In genomic region chrX:162137807-162138206, GRCm38 (mm10) we compare ENCODE assay signal across 23 mouse cellular contexts. TPM values are rescaled to one million over a fixed set of nuclear protein-coding genes. Genes with fewer than 3 reads are reported as not detected.
DNase-seq lines count a peak whose midpoint lies in the region; ATAC-seq lines count a peak whose summit lies in the region.
"Had no signal": no experiment of that assay in that cellular context is flagged by ENCODE, and none has a peak within 500 bp of the region (broad histone marks: within the 10 kb centered on the region; RNA-seq: fewer than 3 reads in every experiment).

No protein-coding gene starts in this region.

- no peak for ATAC-seq in kidney, embryonic 14.5 days (ENCODE audit: low FRiP score, low TSS enrichment)
- ATAC-seq in kidney, embryonic 15.5 days (replicated peaks; ENCODE audit: low FRiP score), result peak; percentile 77
- ATAC-seq: activated CD4-positive, CD25-positive, alpha-beta regulatory T cell, adult 4 months; CD4-positive, CD25-positive, alpha-beta regulatory T cell, adult 4 months; forebrain, embryonic 13.5 days; forebrain, postnatal 0 days had no signal

- H3K4me1 ChIP-seq in kidney, embryonic 14.5 days (ENCODE audit: control insufficient read depth, insufficient read depth, low read length), result no peaks in the 10 kb centered on the region
- H3K4me1 ChIP-seq in kidney, embryonic 15.5 days, result no peaks in the 10 kb centered on the region
- H3K4me1 ChIP-seq: embryonic facial prominence, embryonic 10.5 days; heart, embryonic 12.5 days had no signal

- H3K36me3 ChIP-seq in kidney, embryonic 14.5 days (ENCODE audit: control insufficient read depth, insufficient read depth, low read length), result no peaks in the 10 kb centered on the region
- H3K36me3 ChIP-seq in kidney, embryonic 15.5 days, result no peaks in the 10 kb centered on the region
- H3K36me3 ChIP-seq: embryonic facial prominence, embryonic 10.5 days; G1E; heart, embryonic 12.5 days; hindbrain, embryonic 10.5 days had no signal

- H3K4me2 ChIP-seq in kidney, embryonic 14.5 days (replicated peaks; ENCODE audit: low read depth, low read length), result no peak overlapping the region
- H3K4me2 ChIP-seq in kidney, embryonic 15.5 days, result no peak overlapping the region
- H3K4me2 ChIP-seq: forebrain, embryonic 13.5 days; heart, embryonic 12.5 days had no signal

- H3K27me3 ChIP-seq in kidney, embryonic 14.5 days (ENCODE audit: control insufficient read depth, insufficient read depth, low read length), result no peaks in the 10 kb centered on the region
- peaks cover 47% of the 10 kb centered on the region for H3K27me3 ChIP-seq in kidney, embryonic 15.5 days

- no peak overlapping the region for H3K4me3 ChIP-seq in kidney, embryonic 14.5 days (ENCODE audit: low read length)
- no peak overlapping the region for H3K4me3 ChIP-seq in kidney, embryonic 15.5 days (replicated peaks)
- H3K4me3 ChIP-seq: embryonic facial prominence, embryonic 10.5 days; forebrain, embryonic 13.5 days; gastrocnemius, adult 2 months; heart, embryonic 12.5 days; hindbrain, embryonic 10.5 days had no signal

- no peaks in the 10 kb centered on the region for H3K9me3 ChIP-seq in kidney, embryonic 14.5 days (ENCODE audit: control insufficient read depth, low read length)
- no peaks in the 10 kb centered on the region for H3K9me3 ChIP-seq in kidney, embryonic 15.5 days (replicated peaks)
- H3K9me3 ChIP-seq: embryonic facial prominence, embryonic 10.5 days; forebrain, embryonic 13.5 days; G1E; heart, embryonic 12.5 days; hindbrain, embryonic 10.5 days had no signal

- no peak overlapping the region for H3K27ac ChIP-seq in kidney, embryonic 14.5 days (ENCODE audit: low read depth, low read length)
- H3K27ac ChIP-seq in kidney, embryonic 15.5 days, result no peak overlapping the region
- H3K27ac ChIP-seq: embryonic facial prominence, embryonic 10.5 days; forebrain, embryonic 13.5 days; gastrocnemius, adult 2 months; hindbrain, embryonic 10.5 days had no signal

- DNase-seq in kidney, adult 11 months, result peak; percentile 76
- DNase-seq in kidney, postnatal 14 days, result peak; percentile 51
- DNase-seq in thymus, postnatal 0 days (ENCODE audit: low spot score), result no peak
- DNase-seq in right cerebral cortex, postnatal 25 days, result no peak
- no peak for DNase-seq in lung, postnatal 25 days (ENCODE audit: low spot score)
- no peak for DNase-seq in adrenal gland, postnatal 25 days
- DNase-seq: adrenal gland, postnatal 14 days; B cell, adult 2 months; cerebellum, adult 2 months; cerebellum, postnatal 10 days; forebrain, postnatal 0 days; gastrocnemius, adult 2 months; gastrocnemius, postnatal 25 days had no signal

- 71% methylated on average over 2 of the region's 2 CpGs for WGBS in kidney, embryonic 14.5 days
- 49% methylated on average over 2 of the region's 2 CpGs for WGBS in kidney, embryonic 15.5 days

- H3K9ac ChIP-seq in kidney, embryonic 14.5 days (ENCODE audit: low read depth, low read length), result no peak overlapping the region
- H3K9ac ChIP-seq in kidney, embryonic 15.5 days, result no peak overlapping the region
- H3K9ac ChIP-seq: forebrain, embryonic 13.5 days; forebrain, postnatal 0 days; heart, embryonic 12.5 days had no signal

RNA-seq across cellular contexts. Expression of gene Nhs, which starts 21.7 kb away (rescaled TPM):
- polyA plus RNA-seq in kidney, embryonic 14.5 days (2014; fragmentation: Nextera tagmentation; extraction: Ambion mirVana), result 3.6 TPM in 2 replicates
- polyA plus RNA-seq in kidney, embryonic 15.5 days (2015; fragmentation: Nextera tagmentation; extraction: Ambion mirVana), result 2.8 and 3.1 TPM in 2 replicates
- 0.18 and 0.34 TPM in 2 replicates for polyA plus RNA-seq in thymus, postnatal 0 days (2015; fragmentation: Nextera tagmentation; extraction: Ambion mirVana)
- total RNA-seq in adrenal gland, postnatal 25 days (2021), result 1.2 and 2.0 TPM in 2 replicates
- total RNA-seq: granulocyte monocyte progenitor cell, adult 5-6 weeks had no signal
- polyA plus RNA-seq: activated CD4-positive, CD25-positive, alpha-beta regulatory T cell, adult 4 months; G1E had no signal

Comparison
In these comparisons a context has a peak if more than half of its experiments do, and no peak if none do; other contexts are left out.
1. DNase-seq: peak in kidney, adult 11 months (single experiment) and kidney, postnatal 14 days (single experiment); none in thymus, postnatal 0 days (single experiment), right cerebral cortex, postnatal 25 days (single experiment), lung, postnatal 25 days (single experiment) and adrenal gland, postnatal 25 days (single experiment).